Mouse (Mus musculus) liver, embryonic 15.5 days (tissue): ENCODE results near the gene Hells. TPM values are rescaled to one million over a fixed set of nuclear protein-coding genes. Genes with fewer than 3 reads are reported as not detected.

ENCODE experiments used
- ATAC-seq: fragments of 200-750 bp; cut with Nextera tagmentation; 2 replicates; pipeline ENCODE4 v1.8.0; 2017; ENCODE audit warnings: moderate number of reproducible peaks, mild to moderate bottlenecking, moderate library complexity; ENCODE audit not compliant: insufficient read depth
- H3K27ac ChIP-seq: fragments of 300-500 bp; sonication (generic); replicated peaks from 2 replicates; pipeline ENCODE4 v1.5.1; 2015; ENCODE audit warnings: mild to moderate bottlenecking, inconsistent platforms
- H3K27me3 ChIP-seq: fragments of 300-500 bp; sonication (generic); 2 replicates; pipeline ENCODE4 v1.6.1; 2015; ENCODE audit warnings: mild to moderate bottlenecking, inconsistent platforms
- H3K36me3 ChIP-seq: fragments of 300-500 bp; sonication (generic); replicated peaks from 2 replicates; pipeline ENCODE4 v1.6.1; 2015; ENCODE audit warnings: moderate library complexity, mild to moderate bottlenecking, inconsistent platforms
- H3K4me1 ChIP-seq: fragments of 300-500 bp; sonication (generic); replicated peaks from 2 replicates; pipeline ENCODE4 v1.6.1; 2015; ENCODE audit warnings: inconsistent platforms
- H3K4me2 ChIP-seq: fragments of 300-500 bp; sonication (generic); 2 replicates; pipeline ENCODE4 v1.6.1; 2015; ENCODE audit warnings: moderate library complexity, mild to moderate bottlenecking, inconsistent platforms
- H3K4me3 ChIP-seq: fragments of 300-500 bp; sonication (generic); replicated peaks from 2 replicates; pipeline ENCODE4 v1.5.1; 2015; ENCODE audit warnings: mild to moderate bottlenecking, inconsistent platforms
- H3K9ac ChIP-seq: fragments of 300-500 bp; sonication (generic); 2 replicates; pipeline ENCODE4 v1.6.1; 2015; ENCODE audit warnings: moderate library complexity, mild to moderate bottlenecking, inconsistent platforms
- H3K9me3 ChIP-seq: fragments of 300-500 bp; sonication (generic); replicated peaks from 2 replicates; pipeline ENCODE4 v1.6.1; 2016; ENCODE audit warnings: inconsistent platforms
- WGBS: fragments of 180-500 bp; shearing (Covaris S2); methylation state at CpG from one replicate; pipeline ENCODE4 v1.1.7; 2015; ENCODE audit warnings: mixed read lengths; ENCODE audit not compliant: insufficient replicate concordance; 5-methylcytosine and 5-hydroxymethylcytosine counted together
- polyA plus RNA-seq: library from polyadenylated mRNA; unstranded; fragments of >200 nt; fragmentation: Nextera tagmentation; extraction: Ambion mirVana; gene quantifications from 2 replicates; pipeline ENCODE4 v1.2.1, GENCODE M21; 2015

The Hells gene
- polyA plus RNA-seq, 1 experiment from 2014 or later: 18.2 TPM

DNA sequence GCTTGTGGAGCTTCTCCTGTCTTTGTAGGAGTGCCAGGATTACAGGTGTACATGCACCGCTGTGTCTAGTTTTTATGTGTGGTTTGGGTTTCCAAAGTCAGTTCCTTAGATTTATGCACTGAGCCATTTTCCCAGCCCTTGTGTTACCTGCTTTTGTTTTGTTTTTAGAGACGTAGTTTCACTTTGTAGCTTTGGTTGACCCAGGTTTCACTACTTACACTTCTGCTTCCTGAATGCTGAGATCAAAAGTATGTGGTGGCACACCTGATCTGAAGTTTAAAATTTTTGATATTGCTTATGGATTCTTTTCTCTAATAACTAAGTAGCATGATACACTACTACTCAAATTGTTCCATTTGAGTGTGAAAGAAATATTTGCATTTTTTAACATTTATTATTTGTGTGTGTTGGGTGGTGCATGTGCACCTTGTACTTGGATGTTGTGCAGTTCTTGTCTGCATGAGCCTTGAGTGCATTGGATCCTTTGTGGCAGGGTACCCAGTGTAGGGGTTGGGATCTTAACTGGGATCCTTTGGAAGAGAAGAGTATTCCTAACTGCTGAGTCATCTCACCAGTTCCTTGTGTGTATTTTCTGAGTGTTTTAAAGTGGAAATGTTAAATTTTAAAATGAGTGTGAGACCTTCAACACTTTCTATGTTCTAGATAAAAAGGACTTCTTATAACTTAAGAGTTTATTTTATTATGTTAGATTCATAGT lies 14.0 kb downstream of the Hells start:
- Histone ChIP-seq H3K4me3 (no peak overlapping the region), H3K27ac (no peak overlapping the region), H3K9me3 (no peaks in the 10 kb centered on the region), H3K4me1 (no peaks in the 10 kb centered on the region), H3K4me2 (no peak overlapping the region), H3K36me3 (peaks cover 65% of the 10 kb centered on the region), H3K9ac (no peak overlapping the region), H3K27me3 (no peaks in the 10 kb centered on the region)
- ATAC-seq: no peak
- 79% methylated on average over 2 of the region's 2 CpGs for WGBS

DNA sequence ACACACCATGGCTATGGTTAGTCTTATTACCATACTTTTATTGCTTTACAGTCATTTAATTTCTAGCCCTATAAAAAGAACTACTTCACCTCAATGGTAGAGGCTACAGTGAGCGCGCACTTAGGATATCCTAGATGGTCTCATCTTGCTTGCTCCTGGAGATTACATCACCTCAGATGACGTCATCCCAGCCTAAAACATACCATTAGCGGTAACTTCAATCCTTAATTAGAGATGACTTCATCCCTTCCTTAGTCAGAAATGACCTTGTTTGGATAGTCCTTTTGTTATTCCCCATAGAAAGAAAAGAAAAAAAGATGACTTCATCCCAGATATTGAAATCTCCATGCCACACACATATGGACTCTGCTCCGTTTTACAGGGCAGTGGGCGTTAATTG lies 40.0 kb downstream of the Hells start:
- Histone ChIP-seq H3K27me3 (no peaks in the 10 kb centered on the region), H3K27ac (no peak overlapping the region), H3K4me1 (no peaks in the 10 kb centered on the region), H3K9me3 (no peaks in the 10 kb centered on the region), H3K36me3 (peaks cover 38% of the 10 kb centered on the region), H3K9ac (no peak overlapping the region), H3K4me2 (no peak overlapping the region), H3K4me3 (no peak overlapping the region)
- WGBS: 83% methylated on average over 6 of the region's 6 CpGs
- no peak for ATAC-seq

DNA sequence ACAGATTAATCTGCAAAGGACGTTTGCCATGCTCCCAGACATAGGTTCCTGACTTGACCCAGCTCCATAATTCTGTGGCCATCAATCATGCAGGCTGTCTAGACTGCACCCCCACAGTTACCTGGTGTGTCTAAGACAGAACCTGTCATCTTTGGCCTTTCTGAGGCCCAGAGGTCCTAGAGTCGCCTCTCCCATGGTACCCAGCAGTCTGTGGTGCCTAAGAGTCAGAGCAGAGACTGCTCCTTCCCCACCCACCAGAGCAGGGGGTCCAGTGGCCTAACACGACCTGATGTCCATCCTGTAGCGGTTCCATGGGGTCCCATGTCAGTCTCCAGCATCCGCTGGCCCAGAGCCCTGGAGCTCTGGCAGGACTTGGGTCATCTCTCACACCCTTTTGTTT lies 41.9 kb downstream of the Hells start:
- Histone ChIP-seq H3K36me3 (peaks cover 23% of the 10 kb centered on the region), H3K27ac (no peak overlapping the region), H3K9ac (no peak overlapping the region), H3K27me3 (no peaks in the 10 kb centered on the region), H3K4me2 (no peak overlapping the region), H3K4me3 (no peak overlapping the region), H3K9me3 (no peaks in the 10 kb centered on the region), H3K4me1 (no peaks in the 10 kb centered on the region)
- WGBS: 66% methylated on average over 5 of the region's 5 CpGs
- no peak for ATAC-seq

DNA sequence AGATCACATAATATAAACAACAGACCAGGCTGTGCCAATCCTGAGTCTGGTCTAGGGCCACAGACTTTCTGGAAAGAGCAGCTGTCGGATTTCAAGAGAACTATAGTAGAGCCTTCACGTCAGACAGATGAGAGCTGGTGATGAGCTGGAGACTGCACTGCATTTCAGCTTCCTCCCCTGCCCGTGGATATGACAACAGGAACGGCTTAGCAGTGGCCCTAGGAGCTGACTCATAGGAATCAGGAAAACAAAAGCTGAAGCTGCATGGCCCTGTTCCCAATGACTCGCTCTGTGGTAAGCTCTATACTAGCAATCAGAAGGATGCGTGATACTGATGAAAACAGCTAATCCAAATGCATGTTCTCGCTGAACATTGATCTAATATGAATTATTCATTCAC lies 43.0 kb downstream of the Hells start:
- Histone ChIP-seq H3K4me1 (no peaks in the 10 kb centered on the region), H3K4me2 (no peak overlapping the region), H3K9ac (no peak overlapping the region), H3K27ac (no peak overlapping the region), H3K9me3 (no peaks in the 10 kb centered on the region), H3K4me3 (no peak overlapping the region), H3K27me3 (no peaks in the 10 kb centered on the region), H3K36me3 (peaks cover 19% of the 10 kb centered on the region)
- ATAC-seq: no peak
- 49% methylated on average over 7 of the region's 7 CpGs for WGBS

DNA sequence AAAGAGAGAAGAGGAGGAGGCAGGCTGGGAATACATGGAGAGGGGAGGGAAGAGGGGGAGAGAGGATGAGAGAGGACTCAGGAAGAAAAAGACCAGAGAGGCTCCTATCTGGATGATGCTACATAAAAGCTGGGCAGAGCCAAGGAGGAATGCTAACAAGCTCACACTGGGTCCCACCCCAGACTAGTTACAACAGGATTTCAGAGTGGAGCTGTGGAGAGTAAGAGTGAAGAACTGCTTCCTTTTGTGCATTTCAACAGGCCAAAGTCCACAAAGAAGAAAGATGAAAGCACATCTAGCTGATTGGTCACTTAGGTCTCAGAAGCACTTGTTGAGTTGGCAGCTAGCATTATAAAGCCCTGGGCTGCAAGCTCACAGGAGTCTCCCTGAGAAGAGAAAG lies 45.6 kb downstream of the Hells start:
- no peak overlapping the region for H3K4me3 ChIP-seq
- H3K4me1 ChIP-seq: no peaks in the 10 kb centered on the region
- no peak overlapping the region for H3K4me2 ChIP-seq
- H3K36me3 ChIP-seq: peaks cover 3% of the 10 kb centered on the region
- no peaks in the 10 kb centered on the region for H3K9me3 ChIP-seq
- no peak for ATAC-seq
- H3K9ac ChIP-seq: no peak overlapping the region
- H3K27me3 ChIP-seq: no peaks in the 10 kb centered on the region
- no peak overlapping the region for H3K27ac ChIP-seq

DNA sequence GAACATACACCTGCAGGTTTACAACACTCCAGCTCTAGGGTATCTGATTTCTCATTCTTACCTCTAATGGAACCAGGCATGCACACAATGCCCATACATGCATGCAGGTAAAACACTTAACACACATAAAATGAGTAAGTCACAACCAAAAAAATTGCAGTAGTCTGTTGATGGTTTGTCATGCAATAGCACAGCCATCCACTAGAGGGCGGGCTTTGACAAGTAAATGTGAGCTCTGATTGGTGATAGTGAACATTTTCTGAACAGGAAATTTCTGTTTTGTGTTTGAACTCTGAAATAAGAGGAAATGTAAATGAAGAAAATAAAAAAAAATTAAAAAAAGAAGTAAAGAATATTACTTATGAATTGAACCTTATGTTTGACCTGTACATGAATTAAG lies 51.3 kb downstream of the Hells start:
- H3K9ac ChIP-seq: no peak overlapping the region
- ATAC-seq: no peak
- H3K9me3 ChIP-seq: no peaks in the 10 kb centered on the region
- no peaks in the 10 kb centered on the region for H3K4me1 ChIP-seq
- H3K36me3 ChIP-seq: no peaks in the 10 kb centered on the region
- WGBS: 0% methylated on average over 1 of the region's 1 CpGs
- H3K4me2 ChIP-seq: no peak overlapping the region
- no peak overlapping the region for H3K4me3 ChIP-seq
- no peaks in the 10 kb centered on the region for H3K27me3 ChIP-seq
- H3K27ac ChIP-seq: no peak overlapping the region

DNA sequence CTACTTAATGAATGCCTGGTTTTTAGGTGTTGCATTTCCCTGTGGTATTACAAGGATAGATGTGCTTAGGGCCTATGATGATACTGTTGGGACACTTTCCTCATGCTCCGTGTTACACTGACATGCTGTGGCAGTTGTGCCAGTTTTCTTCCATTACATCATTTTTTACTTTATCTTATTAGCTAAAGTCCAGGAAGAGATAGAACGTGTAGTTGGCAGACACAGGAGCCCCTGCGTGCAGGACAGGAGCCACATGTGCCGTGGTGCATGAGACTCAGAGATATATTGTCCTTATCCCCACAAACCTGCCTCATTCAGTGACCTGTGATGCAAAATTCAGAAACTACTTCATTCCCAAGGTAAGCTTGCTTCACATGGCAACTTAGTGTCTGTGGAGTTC lies 67.5 kb downstream of the Hells start:
- WGBS: 64% methylated on average over 4 of the region's 4 CpGs
- H3K9ac ChIP-seq: no peak overlapping the region
- H3K9me3 ChIP-seq: no peaks in the 10 kb centered on the region
- H3K4me2 ChIP-seq: no peak overlapping the region
- no peaks in the 10 kb centered on the region for H3K36me3 ChIP-seq
- no peaks in the 10 kb centered on the region for H3K4me1 ChIP-seq
- no peak overlapping the region for H3K27ac ChIP-seq
- no peaks in the 10 kb centered on the region for H3K27me3 ChIP-seq
- ATAC-seq: no peak
- H3K4me3 ChIP-seq: no peak overlapping the region

DNA sequence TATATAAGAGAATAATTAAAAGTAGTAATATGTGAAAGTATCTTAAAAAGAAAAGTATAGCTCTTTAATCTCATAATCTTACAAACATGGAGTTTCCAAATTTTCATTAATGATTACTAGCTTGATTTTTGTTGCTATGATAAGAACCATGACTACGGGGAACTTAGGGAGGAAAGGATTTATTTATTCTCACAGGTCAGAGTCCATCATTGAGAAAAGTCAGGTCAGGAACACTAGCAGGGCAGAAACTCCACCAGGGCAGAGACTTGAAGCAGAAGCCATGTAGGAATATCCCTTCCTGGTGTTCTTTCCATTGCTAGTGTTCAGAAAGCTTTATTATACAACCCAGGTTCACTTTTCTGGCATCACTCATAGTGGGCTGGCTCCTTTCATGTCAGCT lies 68.0 kb downstream of the Hells start:
- ATAC-seq: no peak
- no peak overlapping the region for H3K4me3 ChIP-seq
- no peaks in the 10 kb centered on the region for H3K4me1 ChIP-seq
- no peaks in the 10 kb centered on the region for H3K36me3 ChIP-seq
- H3K9me3 ChIP-seq: no peaks in the 10 kb centered on the region
- WGBS: 59% methylated on average over 1 of the region's 1 CpGs
- H3K9ac ChIP-seq: no peak overlapping the region
- H3K27ac ChIP-seq: no peak overlapping the region
- H3K27me3 ChIP-seq: no peaks in the 10 kb centered on the region
- no peak overlapping the region for H3K4me2 ChIP-seq

DNA sequence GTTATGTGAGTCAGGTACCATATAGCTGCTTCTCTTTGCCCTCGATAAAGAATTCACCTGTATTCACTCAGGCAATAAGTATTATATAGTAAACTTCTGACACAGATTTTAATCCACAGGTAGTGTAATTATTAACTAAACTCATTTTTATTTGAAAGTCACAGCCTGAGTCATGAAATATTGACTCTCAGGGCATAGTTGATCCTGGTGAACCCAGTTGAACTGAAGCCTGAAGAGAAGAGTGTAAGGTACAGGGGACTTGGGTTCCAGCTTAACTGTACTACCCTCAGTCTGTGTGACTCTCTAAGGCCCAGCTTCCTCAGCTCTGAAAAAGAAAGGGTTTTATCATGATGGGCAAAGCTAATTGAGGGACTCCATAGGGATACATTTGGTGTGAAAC lies 74.4 kb downstream of the Hells start:
- H3K4me2 ChIP-seq: no peak overlapping the region
- ATAC-seq: no peak
- H3K4me3 ChIP-seq: no peak overlapping the region
- no peaks in the 10 kb centered on the region for H3K27me3 ChIP-seq
- H3K9me3 ChIP-seq: no peaks in the 10 kb centered on the region
- H3K36me3 ChIP-seq: no peaks in the 10 kb centered on the region
- 62% methylated on average over 1 of the region's 1 CpGs for WGBS
- H3K27ac ChIP-seq: no peak overlapping the region
- no peaks in the 10 kb centered on the region for H3K4me1 ChIP-seq
- H3K9ac ChIP-seq: no peak overlapping the region

DNA sequence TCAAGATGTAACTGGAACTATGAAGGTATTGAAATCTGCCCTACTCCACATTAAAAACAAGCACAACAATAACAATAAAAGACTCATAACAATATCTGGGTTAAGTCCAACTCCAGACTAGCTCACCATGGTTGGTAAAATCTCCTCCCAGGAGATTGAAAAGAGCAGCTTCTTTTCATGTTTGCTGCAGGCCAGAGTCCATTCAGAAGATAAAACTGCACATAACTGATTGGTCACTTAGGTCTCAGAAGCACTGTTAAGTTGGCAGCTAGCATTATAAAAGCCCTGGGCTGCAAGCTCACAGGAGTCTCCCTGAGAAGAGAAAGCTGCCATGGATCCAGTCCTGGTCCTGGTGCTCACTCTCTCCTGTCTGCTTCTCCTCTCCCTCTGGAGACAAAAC lies 76.0 kb downstream of the Hells start, which contains the start of gene Cyp2c55:
Gene Cyp2c55 (plus strand): TSS at position 305 of the 400 bp plus-strand sequence.
- Histone ChIP-seq H3K4me1 (no peaks in the 10 kb centered on the region), H3K4me3 (no peak within 1 kb of the TSS), H3K4me2 (no peak within 1 kb of the TSS), H3K27ac (no peak within 1 kb of the TSS), H3K9me3 (no peaks in the 10 kb centered on the region), H3K36me3 (no peaks in the 10 kb centered on the region), H3K9ac (no peak within 1 kb of the TSS), H3K27me3 (no peaks in the 10 kb centered on the region)
- no peak for ATAC-seq
